Mouse (Mus musculus) layer of hippocampus, postnatal 10 days (tissue): ENCODE results near the gene Prc1. TPM values are rescaled to one million over a fixed set of nuclear protein-coding genes. Genes with fewer than 3 reads are reported as not detected.
"Not testable (repeated sequence)": the region's sequence is repeated elsewhere in the genome, so short reads cannot be mapped to it uniquely, and the experiment has no call there.

Source experiments
- DNase-seq, 2 experiments: peaks; one replicate each; pipeline ENCODE4 v3.0.0; 2021; ENCODE audit warnings: low spot score in 2 of 2
- total RNA-seq, 2 experiments: library from RNA; stranded (reverse); gene quantifications; 2 replicates each; pipeline ENCODE4 v1.2.3; 2021

Prc1 gene
- total RNA-seq, 2 experiments from 2014 or later, result 10.2 to 10.7 TPM

DNA sequence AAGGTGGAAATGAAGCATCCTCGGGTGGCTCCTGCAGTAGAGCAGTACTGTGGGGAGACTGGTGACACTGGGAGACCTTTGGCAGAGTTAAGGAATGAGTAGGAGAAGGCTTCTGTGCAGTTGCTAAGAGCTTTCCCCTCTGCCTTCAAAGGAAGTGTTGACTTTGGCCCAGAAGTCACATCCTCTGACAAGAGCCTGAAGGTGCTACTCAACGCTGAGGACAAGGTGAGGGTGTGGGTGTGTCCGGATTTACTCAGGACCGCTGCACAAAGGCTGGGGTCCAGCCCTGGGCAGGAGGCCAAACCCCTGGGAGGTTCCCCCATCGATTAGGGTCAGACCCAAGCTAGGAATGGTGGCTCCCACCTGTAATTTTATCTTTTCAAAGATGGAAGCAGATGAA is 9.9 kb upstream of the Prc1 start:
- no peak for DNase-seq

DNA sequence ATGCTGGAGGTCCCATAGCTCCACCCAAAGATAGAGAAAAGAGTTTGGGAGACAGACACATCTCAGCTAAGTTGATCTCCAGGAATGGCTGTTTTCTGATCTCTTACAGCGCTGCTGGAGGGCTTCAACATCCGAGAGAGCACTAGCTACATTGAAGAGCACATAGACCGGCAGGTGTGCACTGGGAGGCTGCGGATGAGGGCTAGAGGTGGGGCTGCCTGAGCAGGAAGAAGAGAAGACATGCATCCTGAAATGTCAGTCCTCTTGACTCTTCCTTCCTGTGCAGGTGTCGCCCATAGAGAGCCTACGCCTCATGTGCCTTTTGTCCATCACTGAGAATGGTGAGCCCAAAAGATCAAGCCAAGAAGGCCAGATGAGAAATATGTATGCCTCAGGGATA is 8.5 kb upstream of the Prc1 start:
- DNase-seq, result no peak

DNA sequence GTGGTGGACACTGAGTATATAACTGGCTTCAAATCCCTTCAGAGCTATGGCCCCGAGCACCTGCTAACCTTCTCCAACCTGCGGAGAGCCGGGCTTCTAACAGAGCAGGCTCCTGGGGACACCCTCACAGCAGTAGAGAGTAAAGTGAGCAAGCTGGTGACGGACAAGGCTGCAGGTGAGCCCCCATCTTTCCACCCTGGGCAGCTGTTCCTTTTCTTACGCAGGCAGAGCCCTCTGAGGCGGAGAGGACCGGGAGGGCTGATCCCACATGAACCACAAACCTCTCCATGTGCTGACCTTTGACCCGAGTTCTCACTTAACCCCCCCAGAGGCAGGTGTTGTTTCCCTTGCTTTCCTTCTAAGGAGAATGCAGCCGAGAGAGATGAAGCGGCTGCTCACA is 6.5 kb upstream of the Prc1 start:
- DNase-seq, result no peak

DNA sequence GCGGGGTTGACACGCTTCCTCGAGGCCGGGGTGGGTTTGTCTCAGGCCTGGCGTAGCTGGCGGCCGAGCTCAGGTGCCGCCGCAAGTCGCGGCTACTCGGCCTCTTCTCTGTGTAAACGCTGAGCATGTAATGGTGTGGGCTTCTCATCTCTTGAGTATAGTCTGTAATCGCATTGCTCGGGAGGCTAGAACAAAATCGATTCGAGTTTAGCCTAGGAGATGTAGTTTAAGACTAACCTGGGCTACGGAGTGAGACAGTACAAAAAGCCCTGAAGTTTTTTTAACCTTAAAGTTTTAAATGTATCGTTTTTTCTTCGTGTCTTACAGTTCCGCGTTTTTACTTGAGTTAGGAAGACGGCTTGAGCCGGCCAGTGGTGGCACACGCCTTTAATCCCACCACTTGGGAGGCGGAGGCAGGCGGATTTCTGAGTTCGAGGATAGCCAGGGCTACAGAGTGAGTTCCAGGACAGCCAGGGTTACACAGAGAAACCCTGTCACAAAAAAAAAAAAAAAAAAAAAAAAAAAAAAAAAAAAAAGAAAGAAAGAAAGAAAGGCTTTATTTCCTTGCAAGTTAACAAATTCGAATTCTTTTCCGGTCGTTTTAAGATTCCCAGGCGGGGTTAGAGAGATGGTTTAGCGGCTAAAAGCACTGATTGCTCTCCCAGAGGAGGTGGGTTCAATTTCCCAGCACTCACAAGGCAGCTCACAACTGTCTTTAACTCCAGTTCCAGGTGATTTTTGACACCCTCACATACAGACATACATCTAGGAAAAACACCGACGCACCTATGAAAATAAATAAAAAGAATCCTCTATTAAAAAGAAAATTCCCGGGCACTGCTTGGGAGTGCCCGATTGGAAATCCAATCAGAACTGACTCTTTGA is 756 bp downstream of the Prc1 start:
- no peak for DNase-seq

DNA sequence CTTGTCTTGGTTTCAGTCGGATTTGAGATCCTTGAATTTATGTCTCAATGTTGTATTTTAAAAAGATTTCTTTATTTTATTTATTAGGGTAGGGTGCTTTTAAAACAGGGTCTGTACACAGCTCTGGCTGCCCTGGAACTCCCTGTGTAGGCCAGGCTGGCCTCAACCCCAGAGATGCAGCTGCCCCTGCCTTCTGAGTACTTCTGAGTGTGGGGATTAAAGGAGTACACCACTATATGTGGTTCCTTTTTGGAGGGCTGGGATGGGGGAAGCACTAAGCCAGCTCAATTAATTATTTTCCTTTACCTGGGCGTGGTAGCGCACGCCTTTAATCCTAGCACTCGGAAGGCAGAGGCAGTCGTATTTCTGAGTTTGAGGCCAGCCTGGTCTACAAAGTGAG is 2.2 kb downstream of the Prc1 start:
- no peak for DNase-seq

DNA sequence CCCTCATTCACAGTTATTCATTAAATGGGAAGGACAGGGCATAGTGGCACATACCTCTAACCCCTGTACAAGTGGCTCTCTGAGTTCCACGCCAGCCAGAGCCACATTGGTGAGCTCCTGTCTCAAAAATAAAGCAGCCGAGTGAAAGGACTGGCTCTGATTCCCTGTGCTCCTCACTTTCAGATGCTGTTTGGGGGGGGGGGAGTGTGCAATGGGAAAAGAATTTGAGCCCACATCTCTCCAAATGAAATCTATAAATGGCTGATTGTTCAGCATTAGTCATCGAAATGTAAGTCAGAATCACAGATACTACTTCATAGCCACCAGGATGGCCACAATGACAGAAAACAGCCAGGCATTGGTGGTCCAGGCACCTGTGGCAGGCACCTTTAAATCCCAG is 2.8 kb downstream of the Prc1 start:
- DNase-seq, result no peak

DNA sequence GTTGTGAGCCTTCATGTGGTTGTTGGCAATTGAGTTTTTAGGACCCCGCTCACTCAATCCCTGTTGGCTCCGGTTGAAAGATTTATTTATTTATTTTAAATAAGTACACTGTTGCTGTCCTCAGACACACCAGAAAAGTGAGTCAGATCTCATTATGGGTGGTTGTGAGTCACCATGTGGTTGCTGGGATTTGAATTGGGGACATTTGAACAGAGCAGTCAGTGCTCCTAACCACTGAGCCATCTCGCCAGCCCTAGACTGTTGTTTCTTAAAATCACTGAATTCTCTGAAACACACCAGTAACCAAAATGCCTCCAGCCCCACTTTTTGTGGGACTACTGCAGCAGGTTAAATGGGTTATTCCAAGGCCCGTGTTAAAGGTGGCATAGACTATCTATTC is 4.5 kb downstream of the Prc1 start:
- DNase-seq, result no peak

DNA sequence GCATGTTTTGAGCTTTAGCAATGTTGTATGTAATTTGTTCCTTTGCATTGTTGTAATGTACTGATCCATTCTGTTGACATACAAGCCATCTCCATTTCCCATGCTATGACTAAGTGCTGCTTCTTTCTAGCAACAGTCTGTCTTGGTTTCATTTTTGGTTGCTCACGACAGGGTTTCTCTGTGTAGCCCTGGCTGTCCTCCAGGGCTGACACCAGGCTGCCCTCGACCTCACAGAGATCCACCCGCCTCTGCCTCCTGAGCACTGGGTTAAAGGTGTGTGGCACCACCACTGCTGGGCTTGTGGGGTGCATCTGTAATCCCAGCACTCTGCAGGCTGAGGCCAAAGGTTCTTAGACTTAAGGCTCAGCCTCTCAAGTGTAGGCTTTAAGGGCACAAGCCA is 5.3 kb downstream of the Prc1 start:
- DNase-seq, result no peak

DNA sequence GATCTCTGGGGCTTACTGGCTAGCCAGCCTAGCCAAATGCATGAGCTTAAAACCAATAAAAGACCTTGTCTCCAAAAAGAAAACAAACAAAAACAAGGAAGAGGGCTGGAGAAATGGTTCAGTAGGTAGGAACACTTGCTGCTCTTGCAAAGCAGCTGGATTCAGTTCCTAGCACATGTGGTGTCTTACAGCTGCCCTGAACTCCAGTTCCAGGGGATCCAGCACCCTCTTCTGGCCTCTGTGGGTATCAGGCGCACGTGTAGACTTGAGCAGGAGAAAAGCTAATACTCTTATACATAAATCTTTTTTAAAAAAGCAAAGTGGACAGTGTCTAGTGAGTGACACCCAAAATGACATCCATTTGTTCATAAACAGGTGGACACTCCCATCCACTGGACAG is 7.3 kb downstream of the Prc1 start:
- DNase-seq, result no peak

DNA sequence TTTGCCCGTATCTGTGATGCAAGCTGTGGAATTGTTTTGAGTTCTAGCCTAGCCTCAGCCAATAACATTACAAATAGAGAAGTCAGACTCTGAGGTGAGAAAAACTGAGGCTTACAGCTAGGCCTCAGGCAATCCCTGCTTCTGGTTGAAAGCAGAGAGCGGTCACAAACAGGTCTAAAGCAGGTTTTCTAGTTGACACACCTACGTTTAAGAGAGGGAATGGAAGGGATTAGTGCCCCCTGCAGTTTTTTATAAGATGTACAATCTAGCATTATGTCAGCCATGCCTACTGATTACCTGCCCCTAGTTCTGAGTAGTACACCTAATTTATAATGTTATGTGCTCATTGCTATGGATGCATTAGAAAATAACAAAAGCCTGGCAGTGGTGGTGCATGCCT is 13.5 kb downstream of the Prc1 start:
- DNase-seq, result no peak

DNA sequence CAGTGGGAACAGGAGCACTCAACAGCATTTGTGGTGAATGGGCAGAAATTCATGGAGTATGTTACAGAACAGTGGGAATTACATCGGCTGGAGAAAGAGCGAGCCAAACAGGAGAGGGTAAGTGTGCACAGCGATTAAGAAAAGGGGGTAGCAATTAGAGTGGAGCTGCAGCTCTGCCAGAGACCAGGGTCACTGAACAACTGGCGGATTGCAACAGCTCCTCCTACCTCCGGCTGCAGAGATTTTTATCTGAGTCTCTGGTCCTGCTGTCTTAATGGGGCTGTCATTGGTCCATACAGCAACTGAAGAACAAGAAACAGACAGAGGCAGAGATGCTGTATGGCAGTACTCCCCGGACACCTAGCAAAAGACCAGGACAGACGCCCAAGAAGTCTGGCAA is 16.5 kb downstream of the Prc1 start:
- no peak for DNase-seq

DNA sequence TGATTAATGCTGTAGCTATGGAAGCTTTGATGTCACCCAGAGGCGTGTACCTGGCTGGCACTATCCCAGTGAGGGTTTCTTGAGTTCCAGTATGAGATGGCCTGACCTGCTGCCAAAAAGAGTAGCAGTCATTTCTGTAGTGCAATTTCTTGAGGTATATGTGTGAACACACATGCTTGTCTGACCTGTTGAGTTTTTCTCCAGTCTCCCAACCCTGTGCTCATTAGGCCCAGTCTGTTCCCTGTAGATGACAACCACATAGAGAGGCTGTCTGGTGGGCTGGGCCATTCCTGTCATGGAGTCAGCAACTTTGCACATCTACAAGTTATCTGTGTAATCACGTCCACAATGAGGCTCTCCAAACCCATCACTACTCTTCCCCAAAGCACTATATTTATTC is 21.5 kb downstream of the Prc1 start:
- DNase-seq, result no peak

DNA sequence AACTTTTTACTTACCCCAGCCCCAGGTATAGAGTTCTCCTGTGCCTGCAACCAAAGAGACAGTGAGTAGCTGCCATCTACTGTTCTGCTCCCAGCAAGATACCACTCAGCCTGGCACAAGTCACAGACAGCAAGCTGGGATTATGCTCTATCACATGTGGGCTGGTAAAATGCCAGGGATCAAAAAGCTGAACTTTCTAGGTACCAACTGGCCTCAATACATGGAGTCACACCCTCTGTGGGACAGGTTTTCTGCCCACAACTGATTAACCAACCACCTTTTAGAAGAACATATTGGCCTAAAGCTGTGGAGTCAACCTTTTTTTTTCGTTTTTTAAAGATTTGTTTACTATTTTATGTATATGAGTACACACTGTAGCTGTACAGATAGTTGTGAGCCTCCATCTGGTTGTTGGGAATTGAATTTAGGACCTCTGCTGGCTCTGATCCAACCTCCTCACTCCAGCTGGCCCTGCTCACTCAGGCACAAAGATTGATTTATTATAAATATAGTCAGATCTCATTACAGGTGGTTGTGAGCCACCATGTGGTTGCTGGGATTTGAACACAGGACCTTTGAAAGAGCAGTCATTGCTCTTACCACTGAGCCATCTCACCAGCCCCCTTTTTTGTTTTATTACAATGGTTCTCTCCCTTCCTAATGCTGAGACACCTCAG is 23.3 kb downstream of the Prc1 start:
- DNase-seq, result no peak

DNA sequence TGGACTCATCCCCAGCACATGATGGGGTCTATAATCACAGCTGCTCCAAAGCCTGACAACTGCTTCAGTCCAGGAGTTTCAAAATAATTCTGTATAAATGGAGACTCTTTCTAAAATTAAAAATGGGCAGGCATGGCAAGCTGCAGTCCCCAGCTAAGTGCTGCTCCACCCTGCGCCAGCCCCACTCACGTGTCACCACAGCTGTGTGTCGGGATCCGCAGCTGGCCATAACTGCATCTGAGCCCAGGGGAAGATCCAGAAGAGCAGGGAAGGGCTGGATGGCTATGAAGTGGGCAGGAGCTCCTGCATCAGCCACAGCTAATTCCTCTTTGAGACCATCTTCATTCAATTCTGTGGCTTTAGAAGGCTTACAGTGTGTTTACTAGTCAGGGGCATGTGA is 24.4 kb downstream of the Prc1 start:
- DNase-seq, result no peak

DNA sequence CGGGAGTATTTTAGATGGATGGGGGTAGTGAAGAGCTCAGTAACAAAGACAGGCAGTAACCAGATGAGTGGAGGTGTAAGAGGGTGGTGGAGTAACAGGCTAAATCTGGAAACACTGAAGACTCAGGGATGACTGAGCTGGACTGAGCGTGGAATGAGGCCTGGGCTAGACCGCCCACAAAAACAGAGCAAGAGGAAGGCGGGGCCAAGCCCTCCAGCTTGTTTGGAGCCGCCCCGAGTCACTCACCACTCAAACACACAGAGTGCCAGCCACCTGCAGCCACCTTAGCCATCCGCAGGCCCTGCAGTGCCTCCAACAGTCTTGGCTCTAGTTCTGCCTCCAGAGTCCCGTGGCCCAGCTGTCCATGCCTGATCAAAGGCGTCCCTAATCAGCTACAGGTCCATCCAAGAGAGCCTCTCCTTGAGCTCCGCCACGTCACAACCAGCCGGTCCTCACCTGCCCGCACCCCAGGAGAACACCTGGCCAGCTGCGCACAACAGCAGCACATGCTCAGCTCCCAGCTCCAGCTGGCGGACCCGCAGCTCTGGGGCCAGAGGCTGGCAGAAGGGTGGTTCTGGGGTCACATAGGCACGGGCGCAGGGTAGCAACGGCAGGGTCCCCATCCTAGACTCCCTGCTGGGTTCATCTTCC is 25.7 kb downstream of the Prc1 start:
- DNase-seq, result no peak

DNA sequence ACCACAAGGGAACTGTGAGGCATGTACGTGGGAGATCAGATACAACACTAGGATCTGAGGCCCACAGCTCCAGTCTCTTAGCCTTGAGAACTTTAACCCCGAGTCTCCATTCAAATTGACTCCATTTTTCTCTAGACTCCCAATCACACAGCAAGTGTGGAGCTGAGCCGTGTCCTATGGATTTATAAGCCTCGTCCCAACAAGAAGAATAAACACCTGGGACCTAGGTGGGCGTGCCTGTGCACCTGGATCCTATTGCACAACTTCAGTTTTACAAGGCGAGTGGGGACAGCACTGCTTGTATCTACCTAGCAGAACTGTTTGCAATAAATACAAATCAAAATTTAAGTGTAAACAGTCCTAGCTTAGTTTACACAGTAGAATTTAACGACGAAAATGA is 29.1 kb downstream of the Prc1 start:
- DNase-seq, result no peak

DNA sequence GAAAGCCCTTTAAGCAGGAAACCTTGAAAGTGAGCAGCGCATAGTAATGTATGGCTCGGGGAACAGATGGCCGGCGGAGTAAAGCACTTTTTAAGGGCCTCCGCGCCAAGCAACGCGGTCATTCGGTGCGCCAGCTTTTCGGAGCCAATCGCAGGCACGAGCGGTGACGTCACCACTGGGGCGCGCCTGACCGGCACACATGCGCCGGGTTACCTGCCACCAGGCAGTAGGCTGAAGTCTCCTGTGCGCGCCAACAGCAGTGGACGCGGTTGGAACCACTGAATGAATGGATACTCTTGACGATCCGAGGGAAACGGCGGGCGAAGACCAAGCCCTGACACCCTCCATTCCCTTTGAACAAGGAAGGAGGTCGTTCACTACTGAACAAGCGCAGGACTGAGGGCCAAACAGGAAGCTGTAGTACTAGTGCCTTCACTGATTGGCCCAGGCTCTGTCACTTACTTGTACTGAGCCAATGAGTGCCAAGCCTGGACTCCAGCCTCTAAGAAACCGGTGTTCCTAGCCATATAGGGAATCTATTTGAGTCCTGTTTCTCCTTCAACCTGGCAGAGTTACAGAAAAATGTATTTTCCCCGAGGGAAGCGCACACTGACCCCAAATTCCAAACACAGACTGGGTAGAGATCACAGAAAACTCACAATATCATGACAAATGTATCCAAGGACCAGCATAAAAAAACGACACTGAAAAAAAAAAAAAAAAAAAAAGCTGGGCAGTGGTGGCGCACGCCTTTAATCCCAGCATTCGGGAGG is 30.0 kb downstream of the Prc1 start, which contains the start of gene Rccd1:
Gene Rccd1 (minus strand): TSS at position 412 of the 773 bp plus-strand sequence.
- DNase-seq, result peak; percentile 95 to 96

DNA sequence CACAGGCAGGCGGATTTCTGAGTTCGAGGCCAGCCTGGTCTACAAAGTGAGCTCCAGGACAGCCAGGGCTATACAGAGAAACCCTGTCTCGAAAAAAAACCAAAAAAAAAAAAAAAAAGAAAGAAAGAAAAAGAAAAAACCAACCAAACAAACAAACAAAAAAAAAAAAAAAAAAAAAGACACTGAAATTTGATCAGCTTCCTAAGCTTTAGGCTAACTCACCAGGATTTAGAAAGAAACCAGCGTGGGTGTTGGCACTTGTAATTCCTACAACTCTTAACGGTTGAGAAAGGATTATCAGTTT is 30.5 kb downstream of the Prc1 start:
- not testable (repeated sequence) for DNase-seq

DNA sequence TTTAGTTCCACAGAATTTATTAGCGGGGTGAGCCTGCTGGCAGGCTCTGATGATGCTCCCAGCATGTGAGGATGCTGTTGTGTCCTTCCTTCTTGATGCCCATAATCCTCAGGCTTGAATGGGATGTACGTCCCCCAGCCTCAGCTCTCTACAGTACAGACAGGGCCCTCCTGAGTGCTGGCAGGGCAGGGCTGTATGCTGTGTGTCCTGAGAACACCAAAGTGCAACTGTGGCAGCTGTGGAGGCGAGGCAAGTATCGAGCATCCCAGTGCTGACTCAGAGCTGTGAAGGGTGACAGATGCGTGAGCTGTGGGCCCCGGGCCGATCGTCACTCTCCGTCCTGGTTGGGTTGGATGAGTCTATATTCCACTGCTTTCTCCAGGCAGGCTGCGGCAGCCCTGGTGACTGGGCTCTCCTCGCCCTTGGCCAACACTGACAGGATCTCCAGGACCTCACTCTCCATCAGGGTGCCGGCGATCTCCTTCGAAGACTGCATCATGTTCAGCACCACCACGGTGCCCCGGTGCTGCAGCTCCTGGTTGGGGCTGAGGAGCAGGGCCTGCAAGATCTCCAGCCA is 31.1 kb downstream of the Prc1 start:
- DNase-seq, result no peak

DNA sequence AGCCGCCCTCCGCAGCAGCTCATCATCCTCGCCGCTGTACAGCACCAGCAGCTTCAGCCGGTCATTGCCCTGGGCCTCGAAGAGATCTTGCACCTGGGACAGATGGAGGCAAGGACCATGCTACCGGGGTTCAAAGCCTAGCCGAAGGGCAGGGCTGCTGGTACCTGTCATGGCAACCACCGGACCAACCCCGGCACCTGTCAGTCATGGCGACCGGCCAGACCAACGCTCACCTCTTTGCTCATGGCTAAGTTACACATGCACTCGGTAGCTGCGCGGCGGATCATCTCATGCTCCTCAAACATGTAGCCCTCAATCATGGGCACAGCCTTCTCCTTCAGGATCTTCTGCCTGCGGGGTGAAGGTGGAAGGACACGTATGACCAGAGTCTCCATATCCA is 31.8 kb downstream of the Prc1 start:
- DNase-seq, result no peak

DNA sequence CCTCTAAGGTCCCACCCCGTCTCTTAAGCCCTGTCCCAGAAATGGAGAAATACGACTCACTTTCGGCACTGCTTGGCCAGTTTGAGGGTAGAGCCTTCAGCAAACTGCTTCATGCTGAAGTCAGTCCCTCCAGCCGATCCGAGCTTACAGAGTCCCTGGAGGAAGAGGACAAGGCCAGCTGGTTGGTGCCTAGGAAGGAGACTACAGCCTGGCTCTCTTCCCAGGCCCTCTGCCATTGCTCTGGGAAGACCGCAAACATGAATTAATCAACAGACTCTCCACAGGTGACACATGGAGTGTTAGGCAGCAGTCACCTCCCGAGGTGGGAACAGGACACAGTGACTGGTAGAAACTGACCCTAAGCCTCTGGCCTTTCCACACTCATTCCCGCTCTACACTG is 36.0 kb downstream of the Prc1 start:
- no peak for DNase-seq
